Mouse (Mus musculus): ENCODE measurements around the gene Gm11007. TPM values are rescaled to one million over a fixed set of nuclear protein-coding genes. Genes with fewer than 3 reads are reported as not detected.
"Not testable (repeated sequence)": the region's sequence is repeated elsewhere in the genome, so short reads cannot be mapped to it uniquely, and the experiment has no call there.

Gene Gm11007
- not detected in 2 replicates for polyA plus RNA-seq (2014; fragmentation: Nextera tagmentation; extraction: Ambion mirVana)

DNA sequence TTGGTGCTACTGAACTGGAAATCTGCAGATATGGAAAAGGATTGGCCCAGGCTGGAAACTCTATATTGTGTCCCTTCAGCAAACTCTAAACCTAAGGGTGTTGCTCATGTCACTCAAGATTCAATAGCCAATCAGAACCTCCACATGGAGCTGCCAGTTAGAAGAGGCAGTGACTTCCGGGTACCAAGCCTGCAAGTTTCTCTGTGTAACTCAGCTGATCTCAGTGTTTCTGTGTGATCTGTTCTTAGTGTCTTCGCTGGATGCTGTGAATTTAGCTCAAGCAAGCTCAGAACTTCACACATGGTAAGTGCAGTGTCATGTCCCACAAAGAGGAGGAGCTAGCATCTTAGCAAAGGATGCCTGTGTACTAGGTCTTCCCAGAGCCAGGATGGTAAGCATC, at the start of gene Gm11007:
Gene Gm11007 (plus strand): TSS at position 301 of the 400 bp plus-strand sequence.
- not testable (repeated sequence) for ATAC-seq (replicated peaks; ENCODE audit: low FRiP score, low TSS enrichment, low read depth); H3K4me1 ChIP-seq (replicated peaks; ENCODE audit: control insufficient read depth, insufficient read depth, low read length); H3K27ac ChIP-seq (ENCODE audit: low read depth); DNase-seq (ENCODE audit: low spot score); H3K9me3 ChIP-seq (ENCODE audit: control insufficient read depth, low read length); H3K4me3 ChIP-seq (ENCODE audit: low read depth, low read length); H3K36me3 ChIP-seq (ENCODE audit: control insufficient read depth, insufficient read depth, low read length); H3K9ac ChIP-seq (ENCODE audit: low read length); H3K4me2 ChIP-seq (ENCODE audit: low read length); H3K27me3 ChIP-seq (replicated peaks; ENCODE audit: control insufficient read depth, insufficient read depth, low read length)
- no CpG with 5 or more reads among the region's 2 CpGs for WGBS

Other genes with a start within 250 kb of the Gm11007 start
- gene Gm4724, start 208.2 kb upstream of the Gm11007 start, polyA plus RNA-seq (2014; fragmentation: Nextera tagmentation; extraction: Ambion mirVana) = 15.4 and 21.5 TPM in 2 replicates
- gene Zfp965, start 174.0 kb upstream of the Gm11007 start, polyA plus RNA-seq (2014; fragmentation: Nextera tagmentation; extraction: Ambion mirVana) = 7.1 and 8.3 TPM in 2 replicates
- gene Zfp969, start 59.7 kb downstream of the Gm11007 start, polyA plus RNA-seq (2014; fragmentation: Nextera tagmentation; extraction: Ambion mirVana) = 20.8 and 45.5 TPM in 2 replicates
- gene Gm2007, start 97.6 kb downstream of the Gm11007 start, polyA plus RNA-seq (2014; fragmentation: Nextera tagmentation; extraction: Ambion mirVana) = not detected in 2 replicates
- 5.3 and 6.6 TPM in 2 replicates for gene Gm14288, start 157.1 kb downstream of the Gm11007 start, polyA plus RNA-seq (2014; fragmentation: Nextera tagmentation; extraction: Ambion mirVana)
- 17.5 and 20.5 TPM in 2 replicates for gene Gm6710, start 225.2 kb downstream of the Gm11007 start, polyA plus RNA-seq (2014; fragmentation: Nextera tagmentation; extraction: Ambion mirVana)